Mouse (Mus musculus) kidney, adult 2 months (tissue): ENCODE results near the gene Serpina16.

Source experiments
- CTCF ChIP-seq: fragments of 200-500 bp; conservative IDR thresholded peaks from 2 replicates; pipeline ENCODE4 v1.5.1; 2011; ENCODE audit warnings: low read depth, mild to moderate bottlenecking, control low read depth, low read length, moderate library complexity, mixed read lengths; ENCODE audit not compliant: insufficient read depth, insufficient read length
- POLR2A ChIP-seq: fragments of 200-500 bp; IDR thresholded peaks from one replicate; pipeline ENCODE4 v1.6.1; 2011; ENCODE audit warnings: low read depth, low read length, control low read depth

- TF ChIP-seq CTCF = no peak
- TF ChIP-seq POLR2A = no peak
Measured at GRCm38 (mm10) chr12:103670344-103670743, 5.6 kb downstream of the Serpina16 start.
